Mouse (Mus musculus) G1E-ER4 (cell line): Measurements from ENCODE around the gene Arhgef2. TPM values are rescaled to one million over a fixed set of nuclear protein-coding genes. Genes with fewer than 3 reads are reported as not detected.
A peak's percentile ranks its signal among the peaks of the same experiment; 100 is the strongest.

Experiments
- GATA1 ChIP-seq: IDR thresholded peaks from one replicate; pipeline ENCODE4 v1.8.0; 2012; ENCODE audit warnings: low read length, inconsistent platforms
- polyA plus RNA-seq: library from polyadenylated mRNA; stranded (reverse); fragments of >175 nt; gene quantifications from 2 replicates; pipeline ENCODE4 v1.2.3, GENCODE M21; 2012

Gene Arhgef2
- polyA plus RNA-seq, 1 experiment: 221 TPM

DNA sequence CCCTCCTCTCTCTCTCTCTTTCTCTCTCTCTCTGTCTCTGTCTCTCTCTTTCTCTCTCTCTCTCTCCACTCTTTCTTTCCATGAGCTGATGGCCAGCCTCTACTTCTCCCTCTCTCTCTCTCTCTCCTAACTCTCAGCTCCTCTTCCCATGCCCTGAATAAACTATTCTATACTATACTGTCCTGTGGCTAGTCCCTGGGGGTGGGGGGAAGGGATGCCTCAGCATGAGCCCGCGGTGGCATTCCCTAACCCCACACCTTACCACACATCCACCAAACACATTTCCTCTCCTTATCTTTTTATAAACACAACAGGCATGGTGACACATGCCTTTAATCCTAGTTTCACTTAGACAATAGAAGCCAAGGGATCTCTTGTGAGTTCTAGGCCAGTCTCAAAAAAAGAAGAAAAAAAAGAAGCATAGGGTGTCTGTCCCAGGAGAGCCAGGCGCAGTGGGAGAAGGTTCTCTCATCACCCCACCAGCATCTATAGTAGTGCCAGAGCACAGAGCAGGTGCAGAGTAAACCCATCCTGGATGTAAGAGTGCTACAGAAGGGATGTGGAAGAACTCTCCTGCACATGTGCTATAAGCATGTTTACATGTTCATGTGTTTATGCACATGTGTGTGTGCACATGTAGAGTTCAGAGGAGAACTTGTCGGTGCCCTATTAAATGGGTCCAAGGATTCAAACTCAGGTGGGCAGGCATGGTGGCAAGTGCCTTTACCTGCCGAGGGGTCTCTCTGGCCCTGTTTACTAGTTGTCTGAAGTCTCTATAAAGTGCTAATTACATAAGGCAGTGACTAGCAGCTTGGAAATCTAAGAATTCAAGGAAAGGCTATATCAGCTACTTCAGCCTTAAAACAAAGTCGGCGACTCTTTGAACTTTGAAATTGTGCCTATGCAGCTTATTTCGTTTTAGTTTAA is 27.0 kb upstream of the Arhgef2 start:
- no peak for TF ChIP-seq GATA1

DNA sequence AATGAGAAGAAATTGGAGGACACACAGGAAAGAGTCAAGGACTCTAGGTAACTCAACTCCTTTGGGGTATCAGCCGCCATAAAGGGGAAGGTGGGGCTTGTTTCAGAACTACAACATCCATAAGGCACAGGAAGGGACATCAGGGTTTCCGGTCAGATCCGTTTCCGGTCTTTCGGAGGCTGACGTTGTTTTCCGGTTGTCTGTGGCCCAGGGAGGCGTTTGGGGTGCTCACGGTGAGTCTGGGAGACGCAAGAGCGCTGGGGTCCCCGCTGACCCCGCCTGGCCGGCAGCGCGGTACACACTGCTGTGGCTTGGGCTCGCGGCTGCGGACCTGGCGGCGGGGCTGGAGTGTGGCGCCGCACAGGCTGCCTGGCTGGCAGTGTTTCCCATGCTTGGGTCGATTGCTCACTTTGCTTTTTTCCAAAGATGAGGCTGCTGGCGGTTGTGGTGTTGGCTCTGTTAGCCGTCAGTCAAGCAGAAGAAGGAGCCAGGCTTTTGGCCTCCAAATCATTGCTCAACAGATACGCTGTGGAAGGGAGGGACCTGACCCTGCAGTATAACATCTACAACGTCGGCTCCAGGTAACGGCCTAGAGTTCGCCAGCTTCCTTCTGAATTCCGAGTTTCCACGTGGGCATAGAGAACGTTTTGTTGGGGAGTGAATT is 26.2 kb upstream of the Arhgef2 start:
- TF ChIP-seq GATA1: no peak

DNA sequence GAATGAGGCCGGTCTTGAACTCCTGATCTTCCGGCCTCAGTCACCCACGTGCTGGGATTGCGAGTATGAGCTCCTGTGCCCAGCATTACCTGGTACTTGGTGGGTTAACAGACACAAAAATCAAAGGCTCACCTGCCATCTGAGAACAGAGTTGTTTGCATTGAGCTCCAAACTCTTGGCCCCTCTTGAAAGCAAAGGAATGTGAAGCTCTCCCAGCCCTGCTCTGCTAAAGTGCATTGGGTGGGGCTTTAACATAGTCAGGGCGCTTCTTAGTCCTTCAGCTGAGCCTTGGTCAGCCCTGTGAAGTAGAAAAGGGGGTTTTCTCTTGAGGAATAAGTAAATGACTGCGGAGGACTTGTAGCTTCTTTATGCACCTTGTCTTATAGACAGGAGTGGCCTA is 20.0 kb upstream of the Arhgef2 start:
- TF ChIP-seq GATA1: no peak

DNA sequence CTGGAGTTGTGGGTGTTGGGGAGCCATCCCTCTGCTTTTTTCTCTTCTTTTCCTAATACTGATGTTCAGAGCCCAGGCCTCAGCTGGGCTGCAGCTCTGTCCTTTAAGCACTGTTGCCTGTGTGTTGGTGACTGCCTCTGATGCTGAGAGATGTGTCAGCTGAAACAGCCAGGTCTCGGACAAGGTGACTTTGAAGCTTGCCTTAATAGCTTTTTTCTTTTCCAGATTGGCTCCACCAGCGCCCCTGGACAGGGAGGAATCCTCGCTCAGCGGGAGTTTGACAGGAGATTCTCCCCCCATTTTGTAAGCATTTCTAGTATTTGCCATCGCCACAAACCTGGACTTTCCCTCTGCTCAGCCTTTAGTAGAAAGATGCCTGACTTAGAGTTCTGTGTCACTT is 19.1 kb upstream of the Arhgef2 start:
- TF ChIP-seq GATA1: no peak

DNA sequence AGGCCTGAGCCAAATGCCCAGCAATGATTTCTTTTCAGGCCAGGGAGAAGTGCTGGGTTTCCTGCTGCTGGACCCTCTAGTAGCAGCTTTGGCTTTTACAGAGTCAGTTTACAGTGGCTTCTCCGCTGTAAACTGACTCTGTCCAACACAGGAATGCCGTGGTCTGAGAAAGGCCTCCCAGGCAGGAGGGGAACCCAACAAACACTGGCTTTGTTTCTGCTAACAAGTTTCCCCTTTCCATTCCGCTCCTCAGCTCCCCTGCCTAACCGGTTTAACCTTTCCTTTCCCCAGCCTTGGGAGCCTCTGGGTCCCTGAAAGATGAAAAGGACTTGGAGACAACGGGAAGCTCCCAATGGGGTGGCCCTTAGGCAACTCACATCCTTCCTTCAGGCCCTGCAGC is 15.5 kb upstream of the Arhgef2 start:
- no peak for TF ChIP-seq GATA1

DNA sequence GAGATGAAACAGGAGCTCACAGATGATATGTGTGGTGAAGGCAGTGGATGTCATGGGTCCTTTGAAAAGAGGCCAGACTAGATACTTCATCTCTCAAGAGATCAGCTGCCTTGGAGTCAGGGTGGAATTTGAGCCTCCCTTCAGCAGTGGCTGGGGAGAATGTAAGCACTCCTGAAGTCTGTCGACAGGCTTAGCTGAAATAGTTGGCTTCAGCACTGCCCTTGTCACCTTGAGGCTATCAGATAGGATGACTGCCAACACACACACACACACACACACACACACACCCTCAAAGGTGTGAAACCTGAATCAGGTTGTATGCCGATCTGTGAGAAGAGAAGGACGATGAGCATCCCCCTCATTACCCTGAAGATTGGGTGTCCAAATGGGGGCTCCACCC is 14.7 kb upstream of the Arhgef2 start:
- no peak for TF ChIP-seq GATA1

DNA sequence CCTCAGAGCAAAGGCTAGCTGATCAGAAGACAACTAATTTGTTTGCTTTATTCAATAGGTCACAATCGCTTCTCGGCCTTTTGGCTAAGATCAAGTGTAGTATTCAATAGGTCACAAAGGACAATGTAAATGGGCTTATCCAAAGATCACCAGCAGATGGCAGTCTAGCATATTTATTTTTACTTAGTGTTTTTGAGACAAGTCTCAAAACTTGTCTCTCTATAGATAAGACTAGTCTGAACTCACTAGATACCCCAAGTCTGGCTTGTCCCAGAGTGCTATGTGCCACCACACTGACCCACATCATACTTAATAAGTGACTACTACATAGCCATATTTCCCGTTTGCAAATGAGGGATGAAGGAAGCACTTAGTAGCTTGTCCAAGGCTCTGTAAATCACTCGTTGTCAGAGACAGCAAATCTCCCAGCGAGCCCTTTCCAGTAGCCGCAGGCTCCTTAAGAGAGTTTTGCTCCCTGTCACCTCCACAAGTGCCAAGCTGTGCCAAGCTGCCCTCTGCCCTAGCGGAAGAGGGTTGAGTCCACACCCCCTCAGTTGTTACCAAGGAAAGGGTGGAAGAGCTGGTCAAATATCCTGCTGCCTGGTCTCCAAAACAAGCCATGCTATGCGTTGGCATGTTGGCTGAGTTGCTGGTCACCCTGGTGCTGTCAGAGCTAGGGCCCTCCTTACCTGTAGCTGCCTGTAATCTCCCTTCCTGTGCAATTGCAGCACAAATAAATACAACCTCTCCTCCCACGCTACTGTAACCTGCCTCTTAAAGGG is 13.6 kb upstream of the Arhgef2 start:
- peak; percentile 6 for TF ChIP-seq GATA1

DNA sequence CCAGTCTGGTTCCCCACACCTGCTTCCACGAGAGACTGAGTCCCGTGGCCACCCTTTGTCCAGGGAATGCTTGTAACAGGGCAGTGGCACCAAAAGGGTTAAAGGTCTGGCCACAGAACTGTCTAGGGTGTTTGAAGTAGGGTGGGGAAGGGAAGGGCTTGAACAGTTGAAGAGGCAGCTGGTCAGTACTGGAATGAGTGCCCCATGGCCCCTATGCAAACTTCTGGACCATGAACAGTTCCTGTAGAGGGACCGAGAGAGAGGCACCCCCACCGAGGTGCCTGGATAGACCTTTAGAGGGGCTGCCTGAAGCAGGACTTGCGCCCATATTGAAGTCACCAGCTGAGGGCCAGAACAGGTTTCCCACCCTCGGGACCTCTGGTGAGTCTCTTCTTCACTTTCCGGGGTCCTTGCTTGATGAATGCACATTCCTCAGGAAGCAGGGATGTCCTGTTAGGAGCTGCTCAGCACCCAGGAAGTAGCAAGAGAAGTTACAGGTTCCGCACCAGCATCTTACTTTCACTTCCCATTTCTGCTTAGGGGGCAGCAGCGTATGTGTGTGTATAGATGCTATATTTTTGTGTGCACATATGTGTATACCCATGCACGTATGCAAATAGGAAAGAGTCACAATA is 12.7 kb upstream of the Arhgef2 start:
- TF ChIP-seq GATA1: no peak

DNA sequence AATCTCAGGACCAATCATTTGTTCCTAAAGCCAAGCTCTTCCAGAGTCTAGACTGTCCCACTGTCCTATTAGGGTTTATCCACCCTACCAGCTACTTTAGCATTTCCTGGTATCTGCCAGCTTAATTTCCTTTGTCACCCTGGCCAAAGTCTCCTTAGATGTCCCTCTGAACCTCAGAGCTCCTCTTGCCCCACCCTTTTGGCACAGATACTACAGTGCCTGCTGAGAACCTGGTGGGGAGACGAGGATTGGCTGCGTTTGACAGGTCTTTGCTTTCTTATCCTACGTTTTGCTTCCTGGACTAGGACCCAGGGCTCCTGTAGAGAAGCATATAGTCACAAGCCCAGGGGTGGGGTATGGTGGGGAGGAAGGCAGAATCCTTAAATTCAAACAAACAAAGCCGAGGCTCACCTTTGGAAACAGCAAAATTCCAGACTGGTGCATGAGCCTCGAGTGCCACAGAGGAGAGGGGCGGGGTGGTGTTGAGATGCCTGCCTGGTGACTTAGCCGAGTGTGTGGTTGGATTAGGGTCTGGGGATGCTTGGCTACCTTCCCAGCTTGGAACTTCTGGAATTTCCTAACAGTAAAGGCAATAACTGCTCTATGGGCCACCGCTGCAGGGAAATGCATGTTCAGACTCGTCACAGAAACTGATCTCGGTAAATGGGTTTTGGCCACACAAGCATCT is 11.7 kb upstream of the Arhgef2 start:
- no peak for TF ChIP-seq GATA1

DNA sequence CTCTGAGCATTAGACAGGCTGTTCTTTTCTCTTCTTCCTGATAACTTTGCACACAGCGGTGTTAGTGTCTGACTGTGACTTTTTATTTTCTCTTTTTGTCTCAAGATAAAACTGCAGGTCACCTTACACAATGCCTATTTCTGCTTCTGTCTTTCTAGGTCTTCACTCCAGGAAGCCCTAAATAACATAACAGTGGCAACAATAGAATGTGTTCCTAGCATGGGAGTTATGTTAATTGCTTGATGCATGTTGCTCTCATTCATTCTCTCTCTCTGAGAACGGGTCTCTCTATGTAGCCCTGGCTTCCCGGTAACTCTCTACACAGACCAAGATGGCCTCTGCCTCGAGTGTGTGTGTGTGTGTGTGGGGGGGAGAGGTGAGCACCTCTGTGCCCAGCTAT is 3.3 kb upstream of the Arhgef2 start:
- TF ChIP-seq GATA1: no peak

DNA sequence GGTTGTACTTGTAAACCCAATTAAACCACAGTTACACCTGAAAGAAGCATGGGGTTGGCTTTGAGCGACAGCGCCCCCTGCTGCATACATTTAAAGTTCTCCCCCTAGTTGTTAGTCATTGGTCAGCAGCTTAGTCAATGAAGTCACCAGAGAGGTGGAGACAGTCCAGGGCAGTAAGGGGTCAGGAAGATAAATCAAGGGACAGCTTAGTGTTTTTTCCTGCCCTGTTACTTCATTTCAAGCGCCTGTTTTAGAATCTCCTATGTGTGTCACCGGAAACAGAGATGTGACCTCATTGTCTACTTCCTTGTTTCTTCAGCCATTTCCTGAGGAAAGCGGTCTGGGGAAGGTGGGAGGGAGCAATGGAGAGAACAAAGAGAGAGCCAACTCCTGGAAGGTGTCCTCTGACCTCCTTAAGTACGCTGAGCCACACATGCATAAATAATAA is 2.0 kb upstream of the Arhgef2 start:
- TF ChIP-seq GATA1: no peak

DNA sequence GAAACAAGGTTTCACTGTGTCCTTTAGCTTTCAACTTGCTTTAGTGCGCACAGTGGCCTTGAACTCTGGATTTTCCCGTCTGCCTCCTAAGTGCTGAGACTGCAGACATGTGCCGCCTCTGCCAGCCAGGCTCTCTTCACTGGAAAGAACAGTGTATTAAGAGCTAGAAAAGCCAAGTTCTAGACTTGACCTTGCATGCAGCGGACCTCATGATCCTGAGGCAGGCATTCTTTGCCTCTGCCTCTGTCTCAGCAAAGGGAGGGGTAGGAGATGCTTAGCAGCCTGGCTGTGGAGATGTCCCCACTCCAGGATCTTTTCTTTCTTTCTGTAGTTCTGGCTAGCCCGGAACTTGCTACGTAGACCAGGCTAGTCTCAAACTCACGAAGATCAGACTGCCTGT is 903 bp upstream of the Arhgef2 start:
- TF ChIP-seq GATA1: no peak

DNA sequence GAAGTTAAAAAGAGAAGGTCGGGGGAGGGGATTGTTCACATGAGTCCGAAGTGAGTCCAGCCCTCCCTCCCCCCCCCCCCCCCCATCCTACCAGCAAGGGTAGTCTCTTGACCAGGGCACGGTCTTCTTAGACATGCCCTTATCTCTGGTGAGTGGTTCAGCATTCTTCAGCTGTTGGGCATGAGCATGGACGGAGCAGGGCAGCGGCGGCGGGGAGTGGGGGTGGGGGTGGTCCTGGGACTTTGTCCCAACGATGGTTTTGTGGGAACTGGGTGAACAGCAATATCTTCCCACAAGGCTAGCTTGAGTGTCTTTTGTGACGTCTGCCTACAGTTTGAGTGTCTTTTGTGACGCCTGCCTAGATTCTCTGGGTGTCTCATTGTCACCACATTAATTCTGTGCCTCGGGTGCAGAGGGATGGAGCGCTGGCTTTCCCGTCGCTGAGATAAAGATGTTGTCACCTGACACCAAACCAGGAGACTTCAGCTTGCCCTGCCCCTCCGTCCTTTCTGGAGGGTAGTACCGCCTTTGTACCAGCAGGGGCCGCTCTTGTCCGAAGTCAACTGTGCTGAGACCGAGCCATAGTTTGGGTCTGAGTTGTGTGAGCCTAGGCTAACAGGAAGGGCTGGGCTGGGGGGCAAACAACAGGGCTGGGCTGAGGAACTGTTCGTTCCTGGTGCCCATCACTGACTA is 1.4 kb downstream of the Arhgef2 start:
- TF ChIP-seq GATA1: no peak

DNA sequence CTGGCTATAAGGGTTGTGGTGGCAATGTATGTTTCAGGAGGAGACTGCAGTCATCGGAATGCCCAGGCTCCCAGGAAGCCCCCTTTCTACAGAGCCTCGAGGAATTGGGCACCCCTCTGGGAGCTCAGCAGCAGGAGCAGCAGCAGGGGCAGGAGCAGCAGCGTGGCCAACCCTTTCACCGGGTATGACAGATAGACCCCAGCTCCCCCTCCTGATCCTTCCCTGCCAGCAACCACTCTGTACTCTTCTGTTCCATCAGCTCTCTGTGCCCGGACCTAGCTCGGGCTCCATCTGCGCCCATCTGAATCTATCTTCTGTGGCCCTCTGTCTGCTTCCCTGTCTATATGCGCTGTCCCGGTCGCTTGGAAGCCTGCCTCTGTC is 2.0 kb downstream of the Arhgef2 start:
- TF ChIP-seq GATA1: no peak
